Mouse (Mus musculus) retina, embryonic 14.5 days (tissue): ENCODE results near the gene Sar1a.

Experiments
- DNase-seq: peaks from one replicate; pipeline ENCODE4 v3.0.0-alpha.2; 2015; ENCODE audit warnings: low spot score

The Sar1a gene

DNA sequence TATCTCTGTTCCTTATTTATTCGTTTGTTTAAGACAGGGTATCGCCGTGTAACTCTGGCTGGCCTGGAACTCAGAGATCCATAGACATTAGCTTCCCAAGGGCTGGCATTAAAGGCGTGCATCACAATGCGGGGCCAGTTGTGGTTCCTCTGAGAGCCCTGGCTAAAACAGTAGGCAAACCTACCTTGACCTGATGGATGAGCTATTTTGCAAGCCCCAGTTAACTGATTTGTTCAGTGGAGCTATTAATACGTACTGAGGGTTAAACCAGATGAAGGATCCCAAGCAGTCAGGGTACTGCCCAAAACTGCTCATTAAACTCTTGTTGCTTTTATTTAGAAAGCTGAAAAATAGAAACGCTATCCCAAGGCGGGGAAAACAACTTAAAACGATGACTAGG lies 554 bp upstream of the Sar1a start:
- DNase-seq: no peak

DNA sequence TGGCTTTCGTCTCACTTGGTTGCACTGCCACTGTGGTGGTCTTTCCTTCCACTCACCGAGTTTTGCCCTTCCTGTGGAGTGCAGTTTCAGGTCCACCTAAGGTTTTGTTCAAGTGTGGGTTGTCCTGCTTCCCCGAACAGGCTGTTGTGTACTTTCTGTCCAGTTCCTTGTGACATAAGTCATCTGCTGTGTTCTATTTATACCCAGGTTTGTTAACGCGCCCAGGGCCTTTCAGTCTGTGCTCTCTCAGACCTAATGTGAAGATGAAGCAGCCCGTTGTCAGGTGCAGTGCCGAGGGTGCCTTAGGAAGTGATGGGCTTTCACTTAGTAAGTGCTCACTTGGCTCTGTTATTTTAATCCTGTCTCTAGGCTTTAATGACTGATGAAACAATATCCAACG lies 9.3 kb downstream of the Sar1a start:
- no peak for DNase-seq

DNA sequence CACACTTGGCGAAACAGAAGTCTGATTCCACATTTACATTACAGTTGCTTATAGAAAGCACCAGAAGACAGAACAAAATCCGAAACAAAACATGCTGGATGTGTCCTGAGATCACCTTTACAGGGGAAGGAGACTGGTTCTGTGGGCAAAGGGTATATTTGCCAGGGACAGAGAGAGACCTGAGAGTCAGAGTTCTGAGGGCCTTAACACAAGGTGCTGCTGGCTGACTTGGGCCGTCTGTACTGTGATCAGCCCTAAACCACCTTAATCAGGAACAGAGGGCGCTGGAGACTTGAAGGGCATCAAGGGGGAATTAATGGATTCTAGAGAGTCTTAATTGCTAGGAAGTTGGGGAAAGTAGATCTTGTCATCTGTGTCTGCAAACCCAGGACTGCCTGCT lies 13.5 kb downstream of the Sar1a start:
- DNase-seq: no peak

DNA sequence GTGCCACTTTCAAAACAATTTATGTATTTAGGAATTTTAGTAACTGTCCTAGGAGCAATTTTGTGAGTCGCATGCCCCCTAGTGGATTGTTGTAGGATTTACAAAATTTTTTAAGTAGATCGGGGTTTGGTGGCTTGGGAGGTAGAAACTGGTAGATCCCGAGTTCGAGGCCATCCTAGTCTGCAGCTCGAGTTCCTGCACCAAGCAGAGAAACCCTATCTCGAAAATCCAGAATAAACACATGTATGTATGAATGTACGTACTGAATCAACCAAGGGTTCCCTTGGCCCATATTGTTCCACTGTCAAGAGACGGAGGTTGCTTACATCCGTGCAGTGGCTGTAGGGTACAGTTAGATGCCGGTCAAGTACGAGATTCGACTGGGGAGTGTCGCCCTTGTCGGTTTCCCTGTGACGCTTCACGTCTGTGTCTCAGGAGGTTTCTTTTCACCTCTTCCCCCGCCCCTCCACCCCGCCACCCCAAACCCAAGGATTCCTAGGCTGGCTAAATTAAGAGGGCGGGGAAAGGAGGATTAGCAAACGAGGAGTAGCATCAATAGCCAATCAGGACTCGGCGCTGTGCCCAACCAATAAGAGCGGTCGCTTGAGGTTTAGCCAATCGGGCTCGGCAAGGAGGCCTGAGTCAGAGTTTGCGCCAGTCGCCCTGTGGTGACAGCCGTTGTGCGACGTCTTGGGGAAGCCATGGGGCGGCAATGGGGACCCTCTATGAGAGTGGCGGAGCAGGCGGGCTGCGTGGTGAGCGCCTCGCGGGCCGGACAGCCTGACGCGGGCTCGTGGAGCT lies 15.0 kb downstream of the Sar1a start, which contains the start of gene Tysnd1:
Tysnd1 (plus strand) TSS at position 645 of the 801 bp plus-strand sequence.
- DNase-seq: peak; percentile 98

DNA sequence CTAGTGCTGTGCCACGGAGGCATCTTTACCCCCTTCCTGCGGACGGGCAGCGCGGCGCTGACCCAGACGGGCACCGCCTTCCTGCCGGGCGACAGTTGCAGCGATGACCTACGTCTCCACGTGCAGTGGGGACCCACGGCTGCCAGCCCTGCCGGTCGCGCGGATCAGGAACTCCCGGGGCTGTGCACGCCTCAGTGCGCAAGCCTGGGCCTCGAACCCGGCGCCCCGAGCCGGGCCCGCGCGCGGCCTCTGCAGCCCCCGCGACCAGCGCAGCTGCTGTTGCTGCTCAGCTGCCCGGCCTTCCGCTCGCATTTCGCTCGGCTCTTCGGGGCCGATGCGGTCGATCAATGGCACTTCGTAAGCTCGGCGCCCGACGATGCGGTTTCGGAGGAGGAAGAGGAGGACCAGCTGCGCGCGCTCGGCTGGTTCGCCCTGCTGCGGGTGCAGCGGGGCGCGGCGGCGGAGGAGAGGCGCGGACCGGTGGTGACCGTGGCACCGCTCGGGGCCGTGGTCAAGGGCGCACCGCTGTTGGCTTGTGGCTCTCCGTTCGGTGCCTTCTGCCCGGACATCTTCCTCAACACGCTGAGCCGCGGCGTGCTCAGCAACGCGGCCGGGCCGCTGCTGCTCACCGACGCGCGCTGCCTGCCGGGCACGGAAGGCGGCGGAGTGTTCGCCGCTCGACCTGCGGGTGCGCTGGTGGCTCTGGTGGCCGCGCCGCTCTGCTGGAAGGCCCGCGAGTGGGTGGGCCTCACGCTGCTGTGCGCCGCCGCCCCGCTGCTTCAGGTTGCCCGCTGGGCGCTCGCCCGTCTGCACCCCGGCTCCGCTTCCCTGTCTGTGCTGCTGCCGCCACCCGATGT lies 15.8 kb downstream of the Sar1a start:
- DNase-seq: no peak

DNA sequence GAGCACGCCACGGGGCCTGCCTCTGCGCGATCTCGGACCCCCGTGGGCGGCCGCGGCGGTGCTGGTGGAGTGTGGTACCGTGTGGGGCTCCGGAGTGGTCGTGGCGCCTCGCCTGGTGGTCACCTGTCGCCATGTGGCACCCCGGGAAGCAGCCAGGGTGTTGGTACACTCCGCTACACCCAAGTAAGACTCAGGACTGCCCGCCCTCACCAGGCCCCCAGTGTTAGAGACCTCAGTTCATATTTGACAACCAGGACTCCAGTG lies 16.4 kb downstream of the Sar1a start:
- no peak for DNase-seq

DNA sequence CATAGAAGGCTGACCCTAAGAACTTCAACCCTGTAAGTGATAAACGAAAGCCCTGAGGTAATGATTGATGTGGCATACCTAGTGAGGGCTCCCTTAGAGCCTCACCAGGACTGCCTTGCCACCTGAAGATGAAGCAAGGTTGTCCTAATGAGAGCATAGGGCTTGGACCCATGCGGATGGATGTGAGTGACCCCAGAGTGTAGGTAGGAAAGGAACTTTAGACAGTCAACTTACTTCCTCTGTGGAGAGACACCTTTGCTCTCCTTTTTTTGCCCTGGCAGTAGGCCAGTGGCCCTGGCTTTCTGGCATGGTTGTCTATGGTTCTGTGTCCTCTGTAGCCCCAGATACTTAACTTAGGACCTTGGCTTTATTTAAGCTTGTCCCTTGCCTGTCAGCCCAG lies 16.9 kb downstream of the Sar1a start:
- DNase-seq: no peak

DNA sequence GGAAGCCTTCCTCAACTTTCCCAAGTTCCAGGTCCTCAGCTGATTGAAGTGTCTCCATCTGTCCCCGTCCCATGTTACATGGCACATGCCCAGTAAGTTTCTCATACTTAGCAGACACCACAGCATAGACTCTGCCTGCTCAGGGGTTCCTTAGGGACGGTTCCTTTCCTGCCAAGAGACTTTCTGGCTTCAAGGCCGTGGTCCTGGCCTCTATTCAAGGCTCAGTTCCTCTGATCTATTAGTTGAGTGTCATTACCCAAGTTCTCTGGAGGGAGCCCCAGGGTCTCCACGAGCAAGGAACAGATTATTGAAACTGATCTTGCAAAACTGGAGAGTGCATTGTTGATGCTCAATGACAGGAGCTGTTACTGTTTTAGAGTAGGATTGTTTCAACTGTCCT lies 24.6 kb downstream of the Sar1a start:
- DNase-seq: no peak

DNA sequence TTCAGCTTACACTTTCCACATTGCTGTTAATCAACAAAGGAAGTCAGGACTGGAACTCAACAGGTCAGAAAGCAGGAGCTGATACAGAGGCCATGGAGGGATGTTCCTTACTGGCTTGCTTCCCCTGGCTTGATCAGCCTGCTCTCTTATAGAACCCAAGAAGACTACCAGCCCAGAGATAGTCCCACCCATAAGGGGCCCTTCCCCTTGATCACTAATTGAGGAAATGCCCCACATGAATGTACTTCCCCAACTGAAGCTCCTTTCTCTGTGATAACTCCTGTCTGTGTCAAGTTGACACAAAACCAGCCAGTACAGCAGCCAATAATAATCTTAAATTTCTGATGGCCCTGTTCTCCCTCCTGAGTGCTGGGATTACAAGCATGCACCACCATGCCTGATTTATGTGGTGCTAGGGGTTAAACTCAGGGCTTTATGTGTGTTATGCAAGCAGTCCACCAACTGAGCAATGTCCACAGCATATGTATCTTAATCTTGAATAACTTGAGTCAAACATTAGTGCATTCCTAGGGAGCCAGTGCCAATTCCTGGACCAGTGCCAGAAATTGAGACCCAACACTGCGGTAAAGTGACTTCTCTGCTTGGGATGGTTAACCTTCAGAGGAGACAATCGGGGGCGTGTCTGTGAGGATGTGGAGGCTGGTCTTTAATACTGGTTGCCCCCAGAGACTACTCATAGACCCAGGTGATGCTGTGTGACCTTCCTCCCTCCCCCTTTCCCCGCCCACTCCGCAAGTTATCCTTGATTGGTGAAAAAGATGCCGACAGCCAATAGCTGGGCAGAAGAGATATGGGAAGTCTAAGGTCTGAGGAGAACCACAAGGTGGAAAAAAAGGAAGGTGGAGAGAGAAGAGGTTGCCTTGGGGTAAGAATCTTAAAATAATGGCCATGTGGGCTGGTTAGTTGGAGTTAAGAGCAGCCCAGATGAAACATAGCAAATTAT lies 26.6 kb downstream of the Sar1a start:
- no peak for DNase-seq

DNA sequence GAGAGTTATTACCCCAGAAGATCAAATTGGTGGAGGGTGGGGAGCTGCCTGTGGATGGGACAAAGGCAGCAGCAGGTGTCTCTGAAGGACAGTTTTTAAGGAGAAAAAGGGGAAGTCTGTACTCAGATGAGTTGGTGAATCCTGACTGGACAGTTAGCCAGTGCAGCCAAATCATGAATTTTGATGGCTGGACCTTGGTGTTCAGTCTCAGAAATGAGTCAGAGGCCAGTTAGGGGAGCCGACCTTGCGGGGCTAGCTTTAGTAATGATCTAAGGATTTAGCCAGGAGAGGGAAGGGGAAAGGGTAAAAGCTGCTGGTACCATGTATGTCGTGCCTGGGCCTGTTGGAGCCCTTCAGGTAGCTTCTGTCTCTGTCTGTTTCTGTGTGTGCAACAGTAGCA lies 33.5 kb downstream of the Sar1a start:
- no peak for DNase-seq

DNA sequence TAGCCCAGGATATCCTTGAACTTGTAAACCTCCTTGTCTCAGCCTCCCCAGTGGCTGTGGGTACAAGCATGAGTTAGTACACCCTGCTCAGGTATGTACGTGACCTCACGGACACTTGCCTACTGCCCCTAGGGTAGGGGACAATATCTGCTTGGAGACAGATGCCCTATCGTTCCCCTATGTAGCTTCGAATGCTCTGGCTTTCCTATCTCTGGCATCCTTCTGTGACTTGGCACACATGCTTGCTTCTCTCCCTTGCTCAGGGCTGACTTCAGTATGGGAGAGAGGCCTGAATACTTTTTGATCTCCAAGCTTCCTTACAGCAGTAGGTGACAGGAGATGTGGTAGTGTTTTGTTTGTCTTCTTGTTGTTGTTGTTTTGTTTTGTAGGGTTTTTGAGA lies 34.0 kb downstream of the Sar1a start:
- DNase-seq: no peak

DNA sequence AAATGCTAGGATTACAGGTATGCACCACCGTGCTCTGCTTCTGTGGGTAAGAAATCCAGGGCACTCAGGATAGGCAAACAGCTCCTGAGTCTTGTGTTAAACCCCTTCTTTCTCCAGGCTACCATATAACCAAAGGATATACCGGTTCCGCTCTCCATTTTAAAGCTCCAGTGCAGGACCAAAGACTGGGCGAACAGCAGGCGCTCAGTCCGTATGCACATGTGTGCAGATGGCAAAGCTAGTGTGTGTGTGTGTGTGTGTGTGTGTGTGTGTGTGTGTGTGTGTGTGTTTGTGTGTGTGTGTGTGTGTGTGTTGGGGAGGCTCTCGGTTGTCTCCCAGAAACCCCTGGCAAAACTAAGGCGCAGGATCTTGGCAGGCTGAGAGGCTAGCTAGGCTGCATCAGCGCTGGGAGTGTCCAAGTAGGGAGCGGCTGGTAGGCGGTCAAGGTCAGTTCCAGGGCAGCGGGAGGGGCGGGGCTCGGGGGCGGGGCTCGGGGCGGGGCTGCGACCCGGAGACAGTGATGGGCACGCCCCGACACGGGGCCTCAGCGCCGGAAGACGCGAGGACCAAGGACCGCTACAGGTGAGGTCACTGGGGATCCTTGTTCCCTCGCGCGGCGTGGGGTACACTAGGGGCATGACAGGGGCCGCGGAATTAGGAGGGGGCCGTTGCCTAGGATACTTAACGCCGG lies 34.8 kb downstream of the Sar1a start, which contains the start of gene Aifm2:
Aifm2 (plus strand) TSS at position 493 of the 691 bp plus-strand sequence.
- DNase-seq: peak; percentile 75

DNA sequence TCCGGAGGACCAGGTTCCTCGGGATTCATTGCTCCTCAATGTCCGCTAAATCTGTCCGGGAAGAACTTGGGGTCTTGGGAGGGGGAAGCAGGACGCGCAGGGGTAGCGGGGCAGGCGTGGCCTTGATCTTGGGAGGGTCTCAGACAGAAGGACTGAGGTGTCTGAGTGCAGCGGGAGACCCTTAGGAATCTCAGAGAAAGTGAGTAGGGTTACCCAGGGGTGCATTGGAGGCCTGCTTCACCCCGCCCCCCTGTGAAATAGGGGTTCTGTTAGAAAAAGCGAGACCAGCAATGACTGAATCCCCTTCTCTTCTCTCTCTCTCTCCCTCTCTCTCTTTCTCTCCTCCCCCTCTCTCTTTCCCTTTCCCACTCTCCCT lies 35.4 kb downstream of the Sar1a start:
- DNase-seq: no peak

DNA sequence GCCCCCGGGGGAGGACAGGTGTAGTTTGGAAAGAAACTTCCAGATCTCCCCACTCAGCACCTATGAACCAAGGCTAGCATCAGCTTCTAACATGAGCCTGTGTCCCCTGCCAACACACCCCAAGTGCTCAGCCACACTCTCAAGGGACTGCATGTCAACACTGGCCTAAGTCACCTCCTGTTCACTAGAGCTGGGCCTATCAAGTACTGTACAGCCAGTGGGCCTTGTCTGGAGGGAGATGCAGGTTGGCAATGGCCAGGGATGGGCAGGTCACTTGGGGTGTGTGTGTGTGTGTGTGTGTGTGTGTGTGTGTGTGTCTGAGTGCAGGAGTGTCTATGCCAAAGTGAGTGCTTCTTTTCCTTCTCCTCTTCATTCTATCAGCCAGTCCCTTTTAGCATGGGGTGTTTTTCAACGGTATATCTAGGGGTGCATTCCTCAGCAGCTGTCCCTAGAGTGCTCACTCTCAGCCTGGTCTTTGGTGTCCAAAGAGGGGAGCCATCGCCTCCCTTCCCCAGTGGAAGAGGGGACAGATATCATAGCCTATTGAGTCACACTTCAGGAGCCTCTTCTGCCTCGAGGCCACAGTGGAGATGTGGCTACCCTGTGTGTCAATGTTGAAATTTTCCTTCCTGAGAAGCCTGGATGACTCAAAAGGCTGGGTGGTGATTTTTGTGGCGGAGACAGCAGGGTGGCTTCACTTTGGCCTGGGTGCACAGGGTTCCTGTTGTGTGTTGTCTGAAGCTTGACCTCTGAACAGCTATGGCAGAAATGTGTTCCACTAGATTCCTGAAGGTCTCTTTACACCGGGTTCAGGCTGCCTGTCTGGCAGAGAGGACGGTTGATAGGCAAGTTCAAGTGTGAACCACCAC lies 36.1 kb downstream of the Sar1a start:
- no peak for DNase-seq

DNA sequence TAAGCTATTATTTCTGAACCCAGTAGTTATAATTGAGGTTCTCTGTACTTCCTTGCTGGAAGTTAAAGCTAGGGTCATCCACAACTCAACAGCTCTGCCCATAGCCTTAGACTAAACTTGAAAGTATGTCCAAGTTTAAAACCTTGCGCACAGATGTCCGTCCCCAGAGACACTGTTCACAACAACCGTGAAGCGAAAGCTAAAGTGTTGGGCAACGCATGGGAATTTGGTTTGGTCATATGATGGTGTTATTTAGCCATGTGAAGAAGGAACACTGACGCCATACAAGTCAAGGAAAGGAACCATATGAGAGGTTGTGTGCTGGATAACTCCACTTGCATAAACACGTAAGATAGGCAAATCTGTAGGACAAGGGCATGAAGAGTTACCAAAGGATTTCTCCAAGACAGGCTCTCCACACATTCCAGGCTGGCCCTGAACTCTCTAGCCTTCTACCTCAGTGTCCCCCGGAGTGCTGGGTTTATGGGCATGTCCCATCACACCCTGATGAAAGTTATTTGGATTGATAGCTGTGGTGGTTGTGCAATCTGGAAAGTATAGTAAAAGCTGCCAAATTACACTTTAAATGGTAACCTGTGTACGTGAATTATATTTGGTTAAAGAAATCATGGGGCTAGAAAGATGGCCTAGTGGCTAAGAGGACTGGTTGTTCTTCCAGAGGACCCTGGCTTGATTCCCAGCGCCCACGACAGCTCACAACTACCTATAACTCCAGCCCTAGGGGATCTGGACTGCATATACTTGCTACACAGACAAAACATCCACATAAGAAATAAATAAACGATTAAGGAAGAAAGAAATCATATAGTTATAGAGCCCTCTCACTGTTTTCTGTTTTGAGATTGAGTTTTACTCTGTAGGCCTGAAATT lies 37.6 kb downstream of the Sar1a start:
- DNase-seq: no peak

DNA sequence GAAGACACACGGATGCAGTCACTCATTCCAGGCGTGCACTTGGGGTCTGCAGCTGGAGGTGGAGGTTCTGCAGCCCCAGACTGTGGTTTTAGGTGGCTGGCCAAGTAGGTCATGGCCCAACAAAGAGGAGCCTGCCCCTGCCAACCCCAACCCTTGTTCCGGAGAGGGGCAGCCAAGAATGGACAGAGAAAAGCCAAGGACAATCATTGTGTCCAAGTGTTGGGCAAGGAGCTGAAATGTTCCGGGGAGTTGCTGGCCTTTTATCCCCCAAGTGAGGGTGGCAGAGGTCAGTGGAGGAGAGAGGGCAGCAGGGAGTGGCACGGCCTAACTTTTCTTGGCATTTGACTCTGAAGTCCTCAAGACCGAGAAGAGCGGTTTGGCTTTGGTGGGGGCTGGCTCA lies 40.2 kb downstream of the Sar1a start:
- no peak for DNase-seq

DNA sequence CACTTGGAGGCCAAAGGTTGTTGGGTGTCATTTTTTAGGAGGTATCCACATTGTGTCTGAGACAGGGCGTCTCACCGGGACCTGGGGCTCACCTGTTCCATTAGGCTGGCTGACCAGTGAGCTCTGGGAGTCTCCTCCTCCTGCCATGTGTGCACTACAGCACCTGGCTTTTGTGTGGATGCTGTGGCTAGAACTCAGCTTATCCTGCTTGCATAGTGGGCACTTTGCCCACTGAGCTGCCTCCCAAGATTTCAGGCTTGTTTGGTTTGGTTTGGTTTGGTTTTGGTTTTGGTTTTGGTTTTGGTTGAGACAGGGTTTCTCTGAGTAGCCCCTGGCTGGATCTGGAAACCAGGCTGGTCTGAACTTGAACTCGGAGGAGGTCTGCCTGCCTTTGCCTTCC lies 42.1 kb downstream of the Sar1a start:
- DNase-seq: no peak

DNA sequence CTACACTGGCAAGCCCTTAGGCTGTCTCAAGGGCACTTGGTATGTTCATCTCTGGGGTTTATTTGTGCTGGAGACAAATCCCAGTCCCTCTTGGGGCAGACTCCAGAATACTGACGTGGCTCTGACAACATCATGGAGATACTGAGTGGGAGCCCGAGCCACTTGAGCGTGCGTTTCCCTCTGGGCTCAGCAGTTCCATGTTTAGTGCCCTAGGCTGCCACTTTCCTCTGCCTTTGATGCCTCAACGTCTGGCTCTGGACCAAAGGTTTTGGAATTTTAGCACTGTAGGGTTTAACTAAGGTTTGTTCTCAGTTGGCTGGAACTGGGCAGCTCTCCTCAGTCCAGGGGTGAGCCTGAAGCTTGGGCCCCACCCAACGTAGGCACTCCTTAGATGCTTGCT lies 43.2 kb downstream of the Sar1a start:
- DNase-seq: no peak

DNA sequence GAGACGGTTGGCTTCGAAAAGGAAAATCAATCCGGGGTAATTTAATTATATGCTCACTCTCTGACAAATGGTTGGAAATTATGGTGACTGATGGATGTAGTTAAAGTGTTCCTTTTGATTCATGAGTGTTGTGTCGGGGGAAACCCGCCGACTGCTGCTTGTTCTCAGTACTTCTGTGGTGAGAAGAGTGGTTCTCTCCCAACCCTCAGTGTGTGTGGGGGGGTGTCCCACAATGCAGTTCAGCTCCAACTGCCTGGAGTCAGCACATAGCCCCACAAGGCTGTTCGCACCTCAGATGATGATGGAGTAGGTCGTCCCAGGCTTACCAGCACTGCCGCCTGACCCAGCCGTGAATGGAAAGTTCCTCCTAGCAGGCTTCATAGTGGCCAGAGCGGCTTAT lies 49.1 kb downstream of the Sar1a start:
- no peak for DNase-seq

DNA sequence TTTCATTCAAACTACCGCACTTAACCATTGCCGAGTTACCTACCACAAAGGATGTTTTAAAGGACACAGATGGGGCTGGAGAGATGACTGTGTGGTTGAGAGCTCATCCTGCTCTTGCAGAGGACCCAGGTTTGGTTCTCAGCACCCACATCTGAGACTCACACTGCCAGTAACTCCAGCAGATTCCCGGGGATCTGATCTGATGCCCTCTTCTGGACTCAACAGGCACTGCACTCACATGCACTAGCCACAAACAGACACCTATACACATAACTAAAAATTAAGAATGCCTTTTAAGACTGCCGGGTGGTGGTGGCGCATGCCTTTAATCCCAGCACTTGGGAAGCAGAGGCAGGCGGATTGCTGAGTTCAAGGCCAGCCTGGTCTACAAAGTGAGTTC lies 50.1 kb downstream of the Sar1a start:
- DNase-seq: no peak
